Mouse (Mus musculus) right cerebral cortex, postnatal 10 days (tissue): ENCODE results near the gene Clic4.

Source experiments
- DNase-seq, 2 experiments: peaks; one replicate each; pipeline ENCODE4 v3.0.0; 2021; ENCODE audit warnings: low spot score in 2 of 2

The Clic4 gene

DNA sequence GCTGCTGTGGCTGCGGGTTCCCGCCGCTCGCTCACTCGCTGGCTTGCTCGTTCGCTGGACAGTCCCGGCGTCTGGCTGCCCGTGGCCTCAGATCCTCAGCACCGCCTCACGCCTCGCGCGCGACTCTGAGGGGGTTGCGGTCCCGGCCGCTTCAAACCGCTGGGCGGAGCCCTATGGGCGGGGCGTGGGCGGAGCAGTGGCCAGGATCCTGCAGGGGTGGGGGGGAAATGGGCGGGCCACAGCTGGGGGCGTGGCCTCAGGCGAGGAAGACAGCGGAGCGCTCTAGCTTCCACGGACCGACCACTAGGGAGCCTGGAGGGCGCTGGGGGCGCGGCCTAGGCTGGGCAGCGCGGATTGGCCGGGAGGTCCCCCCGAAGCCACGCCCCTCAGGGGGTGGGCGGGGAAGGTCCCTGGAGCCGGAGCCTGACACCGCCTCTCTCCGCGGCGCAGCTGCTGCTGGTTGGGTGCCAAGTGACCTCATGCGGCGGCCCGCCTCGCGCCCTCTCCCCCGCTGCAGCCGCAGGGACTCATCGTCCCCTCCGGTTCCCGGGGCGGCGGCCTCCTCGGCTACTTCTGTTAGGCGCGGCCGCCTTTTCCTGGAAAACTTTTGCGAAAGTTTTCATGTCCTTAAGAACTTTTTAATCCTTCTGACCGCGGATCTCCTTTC lies at the start of gene Clic4:
Gene Clic4 (minus strand): TSS at position 175 of the 667 bp plus-strand sequence.
- peak; percentile 97 for DNase-seq

DNA sequence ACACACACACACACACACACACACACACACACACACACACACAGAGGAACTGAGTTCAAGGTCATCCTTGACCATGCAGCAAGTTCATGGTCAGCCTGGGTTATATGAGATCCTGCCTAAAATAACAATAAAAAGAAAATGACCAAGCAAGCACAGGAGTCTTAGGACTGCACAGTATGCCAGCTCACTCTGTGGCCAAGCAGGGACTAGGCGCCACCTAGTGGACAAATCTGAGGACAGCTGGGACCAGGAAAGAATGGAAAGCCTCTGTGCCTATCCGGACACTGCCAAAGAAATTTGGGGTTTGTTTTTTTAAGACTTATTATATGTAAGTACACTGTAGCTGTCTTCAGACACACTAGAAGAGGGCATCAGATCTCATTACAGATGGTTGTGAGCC lies 45.4 kb upstream of the Clic4 start:
- peak; percentile 69 to 79 for DNase-seq

DNA sequence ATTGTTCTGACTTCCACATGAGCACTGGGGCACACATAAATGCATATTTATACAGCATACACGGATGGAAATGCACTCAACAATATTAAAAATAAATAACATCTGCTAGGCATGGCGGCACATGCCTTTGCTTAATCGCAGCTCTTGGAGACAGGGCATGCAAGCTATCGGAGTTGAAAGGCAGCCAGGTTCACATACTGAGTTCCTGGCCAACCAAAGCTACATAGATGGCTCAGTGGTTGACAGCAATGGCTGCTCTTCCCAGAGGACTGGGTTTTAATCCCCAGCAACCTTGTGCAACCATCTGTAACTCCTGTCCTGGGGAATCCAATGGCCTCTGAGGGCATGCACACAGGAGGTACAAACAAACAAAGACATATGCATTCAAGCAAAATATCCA lies 44.9 kb upstream of the Clic4 start:
- DNase-seq, result no peak

DNA sequence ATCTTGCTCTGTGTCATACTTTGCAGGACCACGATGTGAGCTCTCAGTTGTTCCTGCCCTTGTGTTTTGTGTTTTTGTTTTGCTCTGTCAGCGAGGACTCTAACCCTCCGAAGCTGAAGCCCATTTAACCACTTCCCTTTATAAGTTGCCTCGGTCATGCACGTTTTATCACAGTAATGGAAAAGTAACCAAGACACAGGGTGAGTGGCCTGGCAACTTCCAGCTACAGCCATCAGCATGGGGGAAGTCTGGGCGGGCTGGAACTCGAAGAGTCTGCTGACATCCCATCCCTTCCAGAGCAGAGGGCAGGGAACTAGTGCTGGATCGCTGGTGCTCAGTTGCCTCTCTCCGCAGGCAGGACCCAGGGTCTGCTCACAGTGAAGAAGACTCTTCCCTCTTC lies 42.7 kb upstream of the Clic4 start:
- DNase-seq, result no peak

DNA sequence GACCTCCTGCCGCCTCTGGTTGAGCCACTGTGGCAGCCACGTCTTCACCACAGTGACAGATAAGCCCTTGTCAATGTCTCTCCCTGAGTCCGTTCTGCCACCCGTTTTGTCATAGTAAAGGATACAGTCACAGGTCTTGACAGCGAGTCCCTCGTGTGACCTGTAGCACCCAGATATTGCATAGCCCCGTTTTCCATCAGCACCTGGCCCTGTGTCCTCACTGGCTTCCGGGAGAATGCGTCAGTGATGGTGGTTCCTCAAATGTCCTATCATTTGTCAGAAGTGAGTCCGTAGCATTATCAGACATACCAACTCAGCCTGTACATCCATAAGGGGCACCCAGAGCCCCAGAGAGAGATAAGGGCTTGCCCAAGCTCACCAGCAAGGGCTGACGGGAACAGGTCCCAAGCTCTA lies 41.8 kb upstream of the Clic4 start:
- DNase-seq, result no peak

DNA sequence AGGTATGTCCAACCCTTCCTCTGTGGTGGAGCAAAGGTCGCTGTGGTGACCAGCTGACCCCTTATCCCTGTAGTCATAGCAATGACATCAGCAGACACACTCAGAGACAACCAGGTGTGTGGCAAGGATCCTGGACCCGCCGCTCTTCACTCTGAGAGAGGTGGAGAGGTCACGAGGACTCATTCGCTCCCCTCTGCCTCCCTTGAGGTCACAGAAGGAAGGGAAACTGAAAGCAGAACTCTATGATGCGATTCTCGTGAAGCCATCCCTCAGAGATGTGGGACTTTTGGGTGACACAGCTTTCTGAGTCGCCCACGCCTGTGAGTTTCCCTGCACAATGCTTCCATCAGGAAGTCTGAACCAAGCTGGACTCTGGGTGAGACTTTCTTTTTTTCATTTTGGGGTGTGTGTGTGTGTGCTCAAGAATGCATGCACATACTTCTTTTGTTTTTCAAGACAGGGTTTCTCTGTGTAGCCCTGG lies 41.2 kb upstream of the Clic4 start:
- no peak for DNase-seq

DNA sequence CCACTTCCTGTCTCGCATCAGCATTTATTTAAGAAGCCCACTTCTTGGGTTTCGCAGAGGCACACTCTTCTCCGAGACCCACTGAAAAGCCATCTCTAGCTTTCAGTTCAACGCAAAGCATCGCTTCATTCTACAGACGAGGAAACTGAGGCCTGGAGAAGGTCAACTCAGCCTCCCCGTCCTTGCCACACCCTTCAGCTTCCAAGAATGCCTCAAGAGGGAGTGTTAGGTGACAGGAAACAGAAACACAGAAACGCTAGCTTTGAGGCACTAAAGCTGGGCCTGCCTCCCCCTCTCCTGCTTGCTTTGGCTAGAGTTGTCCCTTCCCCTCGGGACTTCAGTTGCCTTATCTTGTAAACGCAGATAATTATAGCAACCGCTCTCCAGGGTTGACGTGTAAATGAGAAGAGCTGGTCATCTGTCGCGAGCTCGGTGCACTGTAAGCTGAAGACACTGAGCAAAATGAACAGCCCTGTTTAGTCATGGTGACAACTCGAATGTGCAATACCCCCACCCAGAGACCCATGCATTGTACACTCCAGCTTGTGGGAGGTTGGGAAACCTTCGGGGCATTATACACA lies 40.6 kb upstream of the Clic4 start:
- DNase-seq, result no peak

DNA sequence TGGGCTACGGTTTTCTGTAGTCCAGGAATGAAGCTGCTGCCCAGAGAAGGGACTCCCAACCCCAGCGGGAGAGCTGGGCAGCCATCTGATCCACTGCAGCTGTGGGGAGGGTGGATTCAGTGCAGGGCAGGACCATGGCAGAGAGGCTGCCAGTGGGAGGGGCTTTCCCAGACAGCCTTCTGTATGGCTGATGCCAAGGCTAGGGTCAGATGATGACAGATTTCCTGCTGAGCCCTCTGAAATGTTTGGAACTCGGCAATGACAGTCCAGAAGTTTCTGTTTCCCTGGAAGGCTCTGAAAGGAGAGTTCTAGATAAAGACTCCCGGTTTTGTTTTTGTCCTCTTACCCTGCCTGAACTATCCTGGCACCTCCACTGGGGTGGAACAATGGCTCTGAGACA lies 40.1 kb upstream of the Clic4 start:
- DNase-seq, result peak in 1 of 2 experiments; percentile 41

DNA sequence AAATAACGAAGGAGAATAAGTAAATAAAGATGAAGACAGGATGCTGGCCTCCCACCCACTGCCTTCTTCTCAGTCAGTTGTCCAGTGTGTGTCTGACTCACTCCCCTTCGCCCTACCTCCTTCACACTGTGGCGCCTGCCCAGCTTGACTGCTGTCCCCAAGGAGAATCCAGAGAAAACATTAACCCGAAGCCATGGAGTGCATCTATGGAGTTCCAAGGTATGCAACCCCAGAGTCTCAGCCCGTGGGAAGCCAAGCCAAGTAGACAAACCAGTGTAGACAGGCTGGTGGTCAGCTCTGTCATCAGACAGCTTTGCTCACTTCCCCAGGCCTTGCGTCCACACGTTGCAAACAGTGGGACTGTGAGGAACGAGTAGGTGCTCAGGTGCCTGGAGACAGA lies 37.8 kb upstream of the Clic4 start:
- DNase-seq, result no peak

DNA sequence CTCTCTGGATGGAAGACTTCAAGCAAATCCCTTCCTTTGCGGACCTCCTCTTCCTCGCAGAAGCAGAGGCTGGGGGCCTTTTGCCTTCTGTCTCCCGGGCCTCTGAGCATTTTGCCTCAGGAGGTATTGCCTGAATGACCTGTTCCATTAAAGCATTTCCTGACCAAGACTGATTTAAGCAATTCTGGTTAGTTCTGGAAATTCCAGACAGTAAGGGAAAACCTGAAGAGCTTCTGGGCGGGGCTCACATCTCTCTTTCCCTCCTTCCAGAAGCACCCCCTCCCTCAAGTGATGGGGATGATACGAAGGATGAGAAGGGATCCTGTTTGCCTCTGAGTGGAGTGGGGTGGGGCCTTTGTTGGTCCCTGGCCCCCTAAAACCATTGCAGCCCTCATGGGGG lies 37.1 kb upstream of the Clic4 start:
- DNase-seq, result no peak

DNA sequence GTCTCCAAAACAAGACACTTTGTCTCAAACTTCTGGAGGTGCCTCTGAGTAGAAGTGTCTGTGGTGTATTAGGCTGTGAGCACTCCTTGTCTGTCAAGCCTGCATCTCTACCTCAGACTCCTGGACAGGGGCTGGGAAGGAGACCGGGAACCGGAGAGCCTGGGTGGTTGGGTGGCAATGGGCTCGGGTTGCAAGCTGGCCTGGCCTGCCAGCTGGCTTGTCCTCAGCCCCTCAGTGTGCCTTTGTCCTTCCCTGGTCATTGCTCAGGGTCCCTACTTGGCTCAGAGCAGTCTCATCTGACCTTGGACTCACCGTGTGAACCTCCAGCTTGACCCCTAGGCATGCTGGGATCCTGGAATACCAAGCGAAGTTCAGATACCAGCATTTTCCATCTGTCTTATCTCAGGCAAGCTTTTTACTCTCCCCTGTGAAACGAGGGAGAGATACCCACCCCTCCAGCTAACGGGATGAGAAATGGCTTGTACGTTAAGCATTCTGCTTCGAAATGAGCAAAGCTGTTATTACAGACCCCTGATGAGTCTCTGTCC lies 36.6 kb upstream of the Clic4 start:
- no peak for DNase-seq

DNA sequence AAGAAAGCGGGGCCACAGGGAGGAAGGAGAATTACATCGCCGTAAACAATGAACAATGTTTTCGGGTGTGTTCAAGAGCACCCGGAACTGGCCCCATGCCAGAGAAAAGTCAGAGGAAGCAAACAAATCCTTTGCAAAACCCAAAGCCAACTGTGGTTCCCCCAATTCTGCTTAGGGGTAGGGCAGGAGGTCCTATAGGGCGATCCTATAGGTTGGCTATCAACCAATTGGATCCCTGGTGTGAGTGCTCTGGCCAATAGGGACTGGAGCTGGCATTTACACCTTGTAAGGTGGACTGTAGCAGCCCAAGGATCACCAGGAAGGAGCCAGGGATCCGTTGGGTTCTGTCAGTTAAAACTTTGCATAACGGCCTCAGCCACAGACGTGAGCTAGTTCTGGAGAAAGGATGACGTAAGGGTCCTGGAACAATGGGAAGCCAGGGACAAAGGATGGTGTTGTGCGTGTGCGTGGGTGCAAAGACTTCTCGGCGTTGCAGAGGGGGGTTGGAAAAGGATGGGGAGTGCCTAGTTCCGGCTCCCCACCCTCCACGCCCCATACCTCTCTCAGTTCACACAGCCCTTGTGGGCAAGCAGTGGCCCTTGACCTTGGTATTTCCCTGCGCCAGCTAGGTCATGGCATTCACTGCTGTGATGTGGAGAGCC lies 34.5 kb upstream of the Clic4 start:
- DNase-seq, result no peak

DNA sequence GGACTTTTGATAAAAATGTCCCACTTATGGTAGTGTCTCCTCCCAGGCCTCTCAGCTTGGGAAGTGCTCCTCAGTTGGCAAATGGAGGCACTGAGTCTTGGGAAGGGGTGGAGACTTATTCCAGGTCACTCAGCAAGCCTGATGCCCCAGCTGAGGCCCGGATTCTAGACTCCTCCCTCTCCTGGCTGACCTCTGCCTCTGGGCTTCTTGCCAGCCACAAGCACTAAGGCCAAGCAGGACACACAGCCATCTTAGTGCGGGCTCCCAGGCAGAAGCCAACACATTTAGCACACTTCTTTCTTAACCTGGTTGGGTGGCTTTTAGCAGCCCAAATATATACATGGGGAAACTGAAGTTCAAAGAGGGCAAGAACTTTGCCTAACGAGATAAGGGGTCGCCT lies 33.9 kb upstream of the Clic4 start:
- peak; percentile 44 to 45 for DNase-seq

DNA sequence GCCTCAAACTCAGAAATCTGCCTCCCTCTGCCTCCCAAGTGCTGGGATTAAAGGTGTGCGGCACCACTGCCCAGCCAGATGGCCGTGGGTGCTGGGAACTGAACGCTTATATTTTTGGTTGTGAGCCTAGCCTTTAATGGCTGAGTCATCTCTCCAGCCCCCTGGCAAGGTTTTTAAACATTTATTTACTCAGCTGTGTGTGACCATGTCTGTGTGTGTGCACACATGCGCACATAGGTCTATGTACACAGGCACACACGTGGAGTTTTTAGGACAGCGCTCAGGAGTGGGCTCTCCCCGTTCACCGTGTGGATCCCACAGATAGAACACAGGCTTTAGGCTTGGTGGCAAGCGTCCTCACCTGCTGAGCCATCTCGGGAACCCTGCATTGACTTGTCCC lies 29.6 kb upstream of the Clic4 start:
- no peak for DNase-seq

DNA sequence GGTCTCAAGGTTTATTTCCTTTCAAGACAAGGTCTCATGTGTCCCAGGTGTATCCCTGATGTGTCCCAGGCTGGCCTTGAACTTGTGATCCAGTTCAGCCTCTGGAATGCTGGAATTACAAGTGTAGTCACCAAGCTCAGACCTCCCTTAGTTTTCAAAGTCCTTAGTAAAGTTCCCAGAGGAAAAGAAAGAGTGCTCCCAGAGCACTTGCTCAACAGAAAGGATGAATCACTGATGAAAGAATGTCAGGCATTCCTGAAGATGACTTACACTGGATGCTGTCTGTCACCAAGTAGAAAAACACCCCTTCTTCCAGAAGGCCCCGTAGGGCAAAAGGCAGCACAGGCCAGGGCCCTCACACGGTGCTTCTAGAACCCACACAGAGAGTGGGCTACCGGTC lies 28.6 kb upstream of the Clic4 start:
- no peak for DNase-seq

DNA sequence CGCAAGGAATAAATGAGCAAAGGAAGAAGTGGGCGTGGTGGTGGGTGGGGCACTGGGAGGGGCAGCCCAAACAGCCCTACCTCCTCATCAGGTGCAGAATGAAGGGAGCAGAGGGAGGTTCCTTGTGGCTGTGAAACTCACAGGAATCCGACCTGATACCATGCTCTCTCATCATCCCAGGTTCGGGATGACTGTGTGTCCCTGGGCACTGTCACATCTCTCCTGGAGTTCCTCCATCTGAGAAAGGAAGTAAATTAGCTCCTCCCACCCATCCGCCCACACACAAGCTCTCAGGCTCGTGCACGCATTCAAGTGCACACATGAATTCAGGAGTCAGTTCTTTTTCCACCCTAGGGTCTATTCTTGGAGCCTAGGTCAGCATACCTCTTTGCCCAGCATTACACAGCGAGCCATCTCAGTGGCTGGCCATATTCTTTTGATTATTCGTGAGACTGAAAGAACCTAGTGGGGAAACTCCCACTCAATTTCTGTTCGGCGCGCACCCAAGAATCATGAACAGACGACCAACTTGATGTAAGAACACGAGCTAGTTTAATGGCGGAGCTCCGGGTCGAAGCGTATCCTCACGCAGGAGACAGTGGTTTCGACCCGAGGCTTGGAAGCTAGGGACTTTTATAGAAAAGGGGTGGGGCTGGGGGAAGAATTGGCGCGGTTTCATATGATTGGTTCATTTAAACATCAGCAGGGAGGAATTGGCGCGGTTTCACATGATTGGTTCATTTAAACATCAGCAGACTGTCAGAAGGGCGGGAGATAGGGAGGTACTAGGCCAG lies 27.8 kb upstream of the Clic4 start:
- DNase-seq, result no peak

DNA sequence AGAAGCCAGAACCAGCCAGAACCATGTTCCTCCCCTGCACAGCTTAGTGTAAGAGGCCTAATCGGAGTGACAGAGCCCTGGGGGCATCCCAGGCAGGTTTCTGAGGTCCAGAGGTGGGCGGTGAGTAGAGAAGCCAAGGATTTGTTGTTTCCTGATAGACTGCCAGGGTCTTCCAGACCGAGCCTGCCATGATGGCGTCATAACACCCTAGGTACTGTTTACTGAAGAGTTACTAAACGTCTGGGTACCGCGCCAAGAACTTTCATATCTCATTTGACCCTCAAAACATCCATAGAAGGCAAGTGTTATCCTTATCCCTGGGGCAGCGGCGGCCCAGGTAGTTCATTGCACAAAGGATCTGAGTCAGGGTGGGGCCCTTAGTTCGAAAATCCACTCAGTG lies 26.1 kb upstream of the Clic4 start:
- DNase-seq, result no peak

DNA sequence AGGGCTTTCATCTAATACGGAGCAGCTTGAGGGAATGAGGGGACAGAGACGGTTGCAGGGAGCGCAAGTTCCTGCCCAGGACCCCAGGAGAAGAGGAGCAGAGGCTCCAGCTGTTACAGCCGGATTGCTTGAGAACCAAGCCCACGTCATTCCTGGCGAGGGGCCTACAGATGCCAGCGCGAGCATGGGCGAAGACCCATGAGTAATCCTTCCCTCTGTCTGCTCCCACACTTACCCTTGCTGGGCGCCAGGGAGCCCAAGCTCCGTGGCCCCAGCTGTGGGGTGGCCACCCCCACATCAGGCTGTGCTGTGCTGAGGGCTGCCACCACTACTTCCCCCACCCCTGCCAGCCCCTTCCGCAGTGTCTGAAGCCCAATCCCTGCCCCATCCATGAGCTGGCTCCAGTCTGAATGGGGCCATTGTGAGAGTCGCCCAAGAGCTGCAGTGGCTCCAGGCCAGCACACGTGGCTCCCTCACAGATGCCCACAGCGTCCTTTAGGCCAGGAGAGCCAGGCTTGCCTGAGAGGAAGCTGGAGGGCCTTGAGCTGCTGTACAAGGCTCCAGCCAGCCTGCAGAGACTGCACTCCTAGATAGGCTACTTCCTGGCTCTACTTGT lies 25.4 kb upstream of the Clic4 start:
- DNase-seq, result peak; percentile 88 to 89

DNA sequence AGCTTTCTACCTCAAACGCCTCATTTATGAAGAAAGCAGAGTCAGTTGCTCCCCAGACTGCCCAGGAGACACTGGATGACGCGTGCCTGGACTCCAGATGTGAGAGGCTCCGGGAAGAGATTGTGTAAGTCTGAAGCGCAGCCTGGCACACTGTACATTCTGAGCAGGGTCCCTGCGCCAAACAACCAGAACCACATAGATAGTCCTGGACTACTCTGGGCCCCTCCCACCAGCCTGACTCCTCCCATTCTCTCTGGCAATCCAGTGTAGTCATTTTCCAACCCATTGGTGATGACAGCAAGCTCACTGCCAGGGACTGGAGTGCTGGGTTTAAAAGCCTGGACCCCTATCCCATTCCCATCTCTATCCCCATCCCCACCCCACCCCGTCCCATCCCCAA lies 24.5 kb upstream of the Clic4 start:
- no peak for DNase-seq

DNA sequence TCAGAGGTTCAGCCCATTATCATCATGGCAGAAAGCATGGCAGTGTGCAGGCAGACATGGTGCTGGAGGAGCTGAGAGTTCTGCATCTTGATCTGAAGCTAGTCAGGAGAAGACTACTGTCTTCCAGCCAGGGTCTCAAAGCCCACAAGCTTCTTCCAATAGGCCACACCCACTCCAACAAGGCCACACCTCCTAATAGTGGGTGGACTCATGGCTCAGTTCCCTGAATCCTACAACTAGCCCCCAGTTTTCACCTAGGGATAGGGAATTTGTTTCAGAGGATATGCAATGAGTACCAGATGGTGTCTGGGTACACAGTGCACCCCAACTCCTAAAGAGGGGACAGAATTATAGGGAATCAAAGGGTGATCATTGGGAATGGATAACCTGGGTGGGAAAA lies 24.0 kb upstream of the Clic4 start:
- no peak for DNase-seq

DNA sequence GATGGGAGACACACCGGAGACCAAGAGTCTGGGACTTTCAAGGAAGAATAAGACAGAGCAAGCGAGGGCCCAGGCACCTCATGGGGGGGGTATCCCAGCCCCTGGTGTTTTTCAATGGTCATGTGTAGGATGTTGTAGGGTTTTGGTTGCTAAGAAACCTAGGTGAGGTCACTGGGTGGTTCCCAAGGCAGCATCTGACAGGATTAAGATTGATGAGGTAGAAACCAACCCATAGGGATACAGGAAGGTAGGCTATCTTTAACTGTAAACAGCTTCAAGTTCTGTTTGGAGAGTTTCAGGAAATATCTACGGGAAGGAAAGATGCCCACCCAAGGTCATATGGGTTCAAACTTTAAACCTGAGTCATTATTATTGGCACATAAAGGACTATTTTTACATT lies 21.2 kb upstream of the Clic4 start:
- DNase-seq, result no peak
